Mouse (Mus musculus) heart, embryonic 11.5 days (tissue): ENCODE measurements at regions not wholly inside any gene's neighbourhood (a gene's known extent, or its start where the extent isn't known, plus 50 kb on each side); places are given as distances from the start of the nearest gene placed in this dataset.

ENCODE experiments used
- ATAC-seq: fragments of 200-750 bp; cut with Nextera tagmentation; replicated peaks from 2 replicates; pipeline ENCODE4 v1.8.0; 2017; ENCODE audit warnings: moderate library complexity; ENCODE audit not compliant: insufficient number of reproducible peaks, low FRiP score, low TSS enrichment
- H3K27ac ChIP-seq: fragments of 300-500 bp; sonication (generic); 2 replicates; pipeline ENCODE4 v1.5.1; 2014; ENCODE audit warnings: mild to moderate bottlenecking, low read depth, low read length
- H3K27me3 ChIP-seq: fragments of 300-500 bp; sonication (generic); 2 replicates; pipeline ENCODE4 v1.6.1; 2014; ENCODE audit warnings: mild to moderate bottlenecking, low read length, mixed read lengths; ENCODE audit not compliant: control insufficient read depth, insufficient read depth
- H3K36me3 ChIP-seq: fragments of 300-500 bp; sonication (generic); 2 replicates; pipeline ENCODE4 v1.6.1; 2014; ENCODE audit warnings: mild to moderate bottlenecking, low read length, moderate library complexity, mixed read lengths; ENCODE audit not compliant: control insufficient read depth, insufficient read depth
- H3K4me1 ChIP-seq: fragments of 300-500 bp; sonication (generic); 2 replicates; pipeline ENCODE4 v1.6.1; 2014; ENCODE audit warnings: low read length; ENCODE audit not compliant: control insufficient read depth, insufficient read depth
- H3K4me2 ChIP-seq: fragments of 300-500 bp; sonication (generic); 2 replicates; pipeline ENCODE4 v1.6.1; 2014; ENCODE audit warnings: mild to moderate bottlenecking, moderate library complexity
- H3K4me3 ChIP-seq: fragments of 300-500 bp; sonication (generic); 2 replicates; pipeline ENCODE4 v1.5.1; 2014; ENCODE audit warnings: low read depth, low read length
- H3K9ac ChIP-seq: fragments of 300-500 bp; sonication (generic); 2 replicates; pipeline ENCODE4 v1.6.1; 2014; ENCODE audit warnings: mild to moderate bottlenecking, low read depth, low read length, moderate library complexity
- H3K9me3 ChIP-seq: fragments of 300-500 bp; sonication (generic); replicated peaks from 2 replicates; pipeline ENCODE4 v1.6.1; 2016; ENCODE audit warnings: low read length; ENCODE audit not compliant: control insufficient read depth
- WGBS: fragments of 180-500 bp; shearing (Covaris S2); extraction: QIAGEN DNeasy Blood & Tissue Kit; methylation state at CpG from one replicate; pipeline ENCODE4 v1.1.7; 2014; ENCODE audit not compliant: insufficient replicate concordance; 5-methylcytosine and 5-hydroxymethylcytosine counted together

- no peaks in the 10 kb centered on the region for H3K9me3 ChIP-seq
Measured at GRCm38 (mm10) chr17:85873853-85874586, 185.9 kb upstream of the Six2 start.

DNA sequence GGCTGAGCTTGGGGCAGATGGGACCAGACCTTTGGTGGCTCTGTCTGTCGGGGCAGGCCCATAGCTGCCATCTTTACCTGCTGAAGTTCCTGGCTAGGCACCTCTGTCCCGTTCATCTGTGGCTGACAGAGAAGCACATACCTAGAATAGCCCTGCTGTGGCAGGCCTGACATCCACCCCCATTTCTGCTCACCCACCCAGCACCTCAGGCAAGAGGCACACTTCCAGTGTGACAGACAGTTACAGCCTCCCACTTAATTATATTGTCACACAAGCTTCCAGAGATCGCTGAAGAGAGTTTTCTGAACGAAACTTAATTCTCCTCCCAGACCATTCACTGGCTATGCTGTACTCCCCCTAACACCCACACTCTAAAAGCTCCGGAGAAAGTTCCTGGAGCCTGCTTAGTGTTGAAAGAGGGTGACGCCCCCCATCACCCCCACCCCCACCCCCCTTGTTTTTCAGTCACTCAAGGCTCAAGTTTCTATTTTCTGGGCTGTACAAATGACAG lies 184.9 kb upstream of the Six2 start:
- H3K4me1 ChIP-seq, result peaks cover 10% of the 10 kb centered on the region
- no peak overlapping the region for H3K27ac ChIP-seq
- WGBS, result 33% methylated on average over 6 of the region's 6 CpGs
- no peak overlapping the region for H3K4me3 ChIP-seq
- H3K36me3 ChIP-seq, result no peaks in the 10 kb centered on the region
- no peak overlapping the region for H3K9ac ChIP-seq
- ATAC-seq, result no peak
- H3K4me2 ChIP-seq, result no peak overlapping the region
- no peaks in the 10 kb centered on the region for H3K9me3 ChIP-seq
- peaks cover 48% of the 10 kb centered on the region for H3K27me3 ChIP-seq

More at GRCm38 (mm10) chr17:85873853-85874586, 185.9 kb upstream of the Six2 start:
- no peak for ATAC-seq
- no peak overlapping the region for H3K27ac ChIP-seq
- H3K4me2 ChIP-seq, result peak overlapping the region; percentile 29; the same call in 1 of the 2 replicates
- 14% methylated on average over 13 of the region's 13 CpGs for WGBS
- peaks cover 9% of the 10 kb centered on the region for H3K4me1 ChIP-seq
- peaks cover 46% of the 10 kb centered on the region for H3K27me3 ChIP-seq
- no peak overlapping the region for H3K9ac ChIP-seq
- H3K4me3 ChIP-seq, result peak overlapping the region; percentile 17; the same call in 1 of the 2 replicates
- H3K36me3 ChIP-seq, result no peaks in the 10 kb centered on the region

DNA sequence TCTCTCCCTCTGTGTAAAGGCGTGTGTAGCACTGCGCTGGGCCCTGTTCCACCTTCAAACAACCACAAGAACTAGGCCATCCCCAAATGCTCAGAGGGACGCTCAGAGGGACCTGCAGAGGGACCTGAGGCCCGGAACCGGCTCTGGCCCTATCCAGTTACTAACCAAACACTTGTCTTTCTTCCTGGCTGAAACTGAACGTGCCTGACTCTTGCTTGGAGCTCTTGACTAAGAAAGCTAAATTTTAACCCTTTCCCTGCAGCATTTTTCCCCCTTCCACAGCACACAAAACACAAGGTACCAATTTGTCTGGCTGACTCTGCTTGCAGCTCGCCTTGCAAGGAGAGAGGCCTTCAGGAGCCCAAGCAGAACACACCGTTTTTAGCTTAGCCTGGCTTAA lies 182.3 kb upstream of the Six2 start:
- Histone ChIP-seq H3K4me3 (no peak overlapping the region), H3K9me3 (no peaks in the 10 kb centered on the region), H3K36me3 (no peaks in the 10 kb centered on the region), H3K4me2 (no peak overlapping the region), H3K9ac (no peak overlapping the region), H3K4me1 (peaks cover 8% of the 10 kb centered on the region), H3K27me3 (peaks cover 39% of the 10 kb centered on the region), H3K27ac (no peak overlapping the region)
- WGBS, result 50% methylated on average over 8 of the region's 8 CpGs
- no peak for ATAC-seq

GRCm38 (mm10) chr17:85869179-85869578 lies 181.1 kb upstream of the Six2 start:
- no peaks in the 10 kb centered on the region for H3K9me3 ChIP-seq
- H3K36me3 ChIP-seq, result no peaks in the 10 kb centered on the region
- peaks cover 27% of the 10 kb centered on the region for H3K27me3 ChIP-seq
- no peak for ATAC-seq
- H3K4me1 ChIP-seq, result peaks cover 7% of the 10 kb centered on the region
- no peak overlapping the region for H3K9ac ChIP-seq
- peak overlapping the region; percentile 62 for H3K27ac ChIP-seq
- no peak overlapping the region for H3K4me2 ChIP-seq
- no peak overlapping the region for H3K4me3 ChIP-seq
- 38% methylated on average over 5 of the region's 5 CpGs for WGBS

DNA sequence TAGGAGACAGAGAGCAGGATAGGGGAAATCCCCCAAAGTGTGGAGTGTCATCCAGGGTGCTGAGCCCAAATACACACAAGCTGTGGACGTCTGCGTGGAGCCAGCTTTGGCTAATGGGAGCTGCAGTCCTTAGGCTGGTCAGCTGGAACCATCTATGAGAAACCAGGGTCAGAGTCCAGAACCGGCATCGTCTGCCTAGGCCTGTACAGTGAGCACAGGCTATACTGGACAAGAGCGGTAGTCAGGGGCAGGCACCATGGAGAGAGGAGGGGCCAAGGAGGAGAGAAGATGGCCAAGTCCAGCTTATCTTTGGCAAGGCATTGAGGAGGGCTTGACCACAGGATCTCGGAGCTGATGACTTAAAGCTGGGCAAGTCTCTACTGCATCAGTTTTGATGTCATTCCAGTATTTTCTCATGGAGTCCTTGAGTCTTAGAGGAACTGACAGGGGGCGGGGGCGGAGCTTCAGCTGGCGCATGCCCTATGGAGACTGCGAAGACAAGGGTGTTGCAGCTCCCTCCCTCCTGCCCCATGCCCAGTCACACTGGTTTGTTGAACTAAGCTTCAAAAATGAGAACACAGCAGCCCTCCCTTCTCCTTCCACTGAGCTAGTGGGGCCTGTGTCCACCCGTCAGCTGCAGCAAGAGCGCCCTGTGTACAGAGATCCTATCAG lies 180.0 kb upstream of the Six2 start:
- no peak overlapping the region for H3K27ac ChIP-seq
- WGBS, result 73% methylated on average over 12 of the region's 12 CpGs
- H3K4me3 ChIP-seq, result no peak overlapping the region
- H3K27me3 ChIP-seq, result peaks cover 17% of the 10 kb centered on the region
- H3K9me3 ChIP-seq, result no peaks in the 10 kb centered on the region
- H3K36me3 ChIP-seq, result no peaks in the 10 kb centered on the region
- H3K4me1 ChIP-seq, result peaks cover 6% of the 10 kb centered on the region
- no peak for ATAC-seq
- H3K9ac ChIP-seq, result no peak overlapping the region
- H3K4me2 ChIP-seq, result no peak overlapping the region

DNA sequence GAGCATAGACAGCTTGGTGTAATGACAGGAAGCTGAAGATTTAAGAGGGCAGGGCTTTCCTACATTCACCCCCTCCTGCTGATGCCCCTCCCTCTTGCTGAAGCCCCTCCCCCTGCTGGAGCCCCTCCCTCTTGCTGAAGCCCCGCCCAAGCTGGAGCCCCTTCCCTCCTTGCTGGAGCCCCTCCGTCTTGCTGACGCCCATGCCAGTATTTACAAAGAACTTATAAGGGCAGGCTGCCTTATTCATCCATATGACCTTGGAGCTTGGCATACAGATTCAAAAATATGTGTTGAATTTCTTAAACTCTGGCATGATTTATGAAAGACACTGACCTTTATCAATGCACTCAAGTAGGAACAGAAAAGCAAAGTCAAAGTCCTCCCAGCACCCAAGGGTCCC lies 178.5 kb upstream of the Six2 start:
- ATAC-seq, result no peak
- no peak overlapping the region for H3K27ac ChIP-seq
- H3K9me3 ChIP-seq, result no peaks in the 10 kb centered on the region
- no peak overlapping the region for H3K4me2 ChIP-seq
- H3K9ac ChIP-seq, result no peak overlapping the region
- H3K36me3 ChIP-seq, result no peaks in the 10 kb centered on the region
- 69% methylated on average over 3 of the region's 3 CpGs for WGBS
- H3K4me3 ChIP-seq, result no peak overlapping the region
- peaks cover 9% of the 10 kb centered on the region; the same call in 1 of the 2 replicates for H3K27me3 ChIP-seq
- H3K4me1 ChIP-seq, result peaks cover 6% of the 10 kb centered on the region

DNA sequence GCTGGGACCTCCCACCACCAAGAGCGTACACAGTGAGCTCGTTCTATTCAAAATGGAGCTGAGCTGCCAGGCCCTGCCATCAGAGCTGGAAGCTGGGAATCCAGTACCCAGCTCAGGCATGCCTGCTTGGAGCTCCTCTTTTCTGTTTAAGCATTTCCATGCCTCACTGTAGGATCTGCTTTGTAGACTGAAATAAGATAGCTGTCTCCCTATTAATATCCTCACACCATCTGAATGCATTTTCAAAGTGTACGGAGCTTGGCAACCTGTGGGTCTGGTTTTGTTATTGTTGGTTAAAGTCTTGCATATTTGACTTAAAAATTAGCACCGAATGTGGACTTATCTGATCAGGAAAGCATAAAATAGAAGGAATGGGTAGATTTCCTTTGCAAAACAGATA lies 177.9 kb upstream of the Six2 start:
- Histone ChIP-seq H3K9me3 (no peaks in the 10 kb centered on the region), H3K36me3 (no peaks in the 10 kb centered on the region), H3K27me3 (peaks cover 7% of the 10 kb centered on the region; the same call in 1 of the 2 replicates), H3K4me2 (no peak overlapping the region), H3K9ac (no peak overlapping the region), H3K27ac (no peak overlapping the region), H3K4me1 (peaks cover 6% of the 10 kb centered on the region), H3K4me3 (no peak overlapping the region)
- ATAC-seq, result no peak
- whole genome bisulfite sequencing, result 80% methylated on average over 4 of the region's 4 CpGs

DNA sequence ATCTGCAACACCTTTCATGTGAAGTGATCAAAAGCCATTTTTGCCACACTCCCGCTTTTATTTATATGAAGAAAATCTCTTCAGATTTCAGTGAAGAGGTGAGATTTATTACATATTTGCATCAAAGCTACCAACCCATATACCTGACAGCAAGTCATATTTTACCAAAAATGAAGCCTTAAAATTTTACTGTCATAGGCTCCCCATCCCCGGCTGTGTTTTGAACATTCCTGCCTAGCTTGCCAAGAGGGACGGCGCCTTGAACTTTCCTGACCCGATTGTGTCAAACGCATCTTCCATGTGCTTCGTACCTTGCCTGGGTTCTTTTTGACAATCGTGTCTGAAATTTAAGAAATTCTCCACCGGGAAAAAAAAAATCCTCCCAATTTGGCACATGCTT lies 173.3 kb upstream of the Six2 start:
- Histone ChIP-seq H3K9me3 (no peaks in the 10 kb centered on the region), H3K9ac (no peak overlapping the region), H3K4me1 (0 out of 2 replicates have a peak, but pooled peaks cover 3% of the 10 kb centered on the region), H3K4me3 (no peak overlapping the region), H3K36me3 (no peaks in the 10 kb centered on the region), H3K4me2 (no peak overlapping the region), H3K27ac (no peak overlapping the region), H3K27me3 (no peaks in the 10 kb centered on the region)
- 77% methylated on average over 9 of the region's 9 CpGs for WGBS
- no peak for ATAC-seq
